Mouse (Mus musculus) brain, embryonic 14.5 days (tissue): ENCODE data around the gene Guca2b. TPM values are rescaled to one million over a fixed set of nuclear protein-coding genes. Genes with fewer than 3 reads are reported as not detected.

Source experiments
- DNase-seq: peaks from one replicate; pipeline ENCODE4 v3.0.0-alpha.2; 2011; ENCODE audit warnings: low read depth
- CTCF ChIP-seq: fragments of 200-500 bp; IDR thresholded peaks from 2 replicates; pipeline ENCODE4 v1.5.1; 2012; ENCODE audit warnings: inconsistent platforms, mild to moderate bottlenecking, moderate library complexity, borderline replicate concordance; ENCODE audit not compliant: insufficient read depth, insufficient read length; ENCODE audit errors: extremely low read depth
- POLR2A ChIP-seq: fragments of 200-500 bp; IDR thresholded peaks from 2 replicates; pipeline ENCODE4 v1.6.1; 2012; ENCODE audit warnings: mild to moderate bottlenecking, inconsistent platforms, borderline replicate concordance; ENCODE audit not compliant: poor library complexity, insufficient read depth, insufficient read length, severe bottlenecking; ENCODE audit errors: extremely low read depth
- polyA plus RNA-seq: library from polyadenylated mRNA; depleted of rRNA; stranded (reverse); fragments of >200 nt; gene quantifications from 2 replicates; pipeline ENCODE4 v1.2.3, GENCODE M21; 2012

The Guca2b gene
- polyA plus RNA-seq, 1 experiment: 2.5 TPM

DNA sequence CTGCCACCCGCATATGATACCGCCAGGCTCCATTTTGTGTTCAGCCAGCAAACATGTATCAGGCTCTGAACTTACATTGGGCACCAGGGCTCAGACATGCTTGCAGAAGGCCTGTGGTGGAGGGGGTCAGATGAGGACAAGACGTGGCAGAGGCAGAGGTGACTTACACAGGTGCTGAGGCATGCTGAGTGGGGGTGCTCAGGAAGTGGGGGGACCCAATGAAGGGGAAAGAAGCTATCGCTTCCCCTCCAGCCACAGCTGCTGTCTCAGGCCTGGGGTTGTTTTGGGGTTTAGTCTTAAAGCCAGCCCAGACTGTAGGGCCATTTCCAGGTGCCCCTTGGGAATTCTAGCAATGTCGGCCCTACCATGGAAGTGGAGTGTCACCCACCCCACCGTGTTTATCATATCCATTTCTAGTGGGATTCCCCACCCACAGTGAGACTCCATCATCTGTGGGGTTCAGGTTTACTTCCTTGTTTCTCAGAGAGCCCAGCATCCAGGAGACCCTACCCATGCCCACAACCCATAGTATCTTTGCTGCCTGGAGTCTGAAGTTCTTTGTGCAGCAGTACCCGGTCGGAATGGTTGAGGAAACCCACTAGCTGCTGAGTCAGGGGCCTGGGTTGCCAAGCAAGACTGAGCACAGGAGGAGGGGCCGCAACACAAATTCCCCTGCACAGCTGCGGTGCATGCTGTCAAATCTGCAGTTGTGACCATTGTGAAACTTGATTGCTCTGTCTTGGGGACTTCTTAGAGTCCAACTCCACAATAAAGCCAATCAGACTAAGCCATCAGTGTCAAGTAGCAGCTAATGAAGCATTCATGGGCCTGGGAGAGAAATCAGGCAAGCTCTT is 10.8 kb upstream of the Guca2b start:
- DNase-seq: peak; percentile 88
- TF ChIP-seq POLR2A (no peak), CTCF (no peak)

DNA sequence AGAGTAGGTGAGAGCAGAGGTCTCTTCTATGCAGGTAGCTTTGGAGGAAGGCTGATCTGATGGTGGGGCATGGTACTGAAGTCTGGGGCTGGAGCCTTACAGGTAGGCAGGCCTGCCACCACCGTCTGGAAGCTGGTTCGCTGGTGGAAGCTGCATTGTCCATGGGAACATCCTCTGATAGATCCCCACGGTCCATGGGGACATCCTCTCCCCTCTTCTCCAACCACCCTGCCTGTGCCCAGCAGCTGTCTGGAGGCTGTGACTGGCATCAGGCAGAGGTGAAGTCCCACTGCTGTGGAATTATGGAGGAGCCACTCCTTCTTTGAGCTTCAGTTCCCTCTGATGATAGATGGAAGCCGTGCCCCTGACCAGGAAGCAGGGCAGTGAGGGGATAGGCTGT is 9.8 kb upstream of the Guca2b start:
- no peak for TF ChIP-seq CTCF
- TF ChIP-seq POLR2A: no peak
- no peak for DNase-seq

DNA sequence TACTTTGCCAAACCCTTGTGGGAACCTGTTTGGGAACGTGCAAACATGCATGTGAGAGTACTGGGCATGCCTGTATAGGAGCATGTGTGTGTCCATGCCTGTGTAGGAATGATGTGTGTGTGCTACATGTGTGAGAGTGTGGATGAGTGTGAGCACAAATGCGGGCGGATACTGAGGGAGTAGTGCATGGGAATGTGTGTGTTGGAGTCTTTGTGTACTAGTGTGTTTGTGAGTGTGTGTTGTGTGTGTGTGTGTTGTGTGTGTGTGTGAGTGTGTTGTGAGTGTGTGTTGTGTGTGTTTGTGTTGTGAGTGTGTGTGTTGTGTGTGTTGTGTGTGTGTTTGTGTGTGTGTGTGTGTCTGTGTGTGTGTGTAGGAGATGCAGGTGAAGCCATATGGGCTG is 9.4 kb upstream of the Guca2b start:
- DNase-seq: no peak
- TF ChIP-seq CTCF (no peak), POLR2A (no peak)

DNA sequence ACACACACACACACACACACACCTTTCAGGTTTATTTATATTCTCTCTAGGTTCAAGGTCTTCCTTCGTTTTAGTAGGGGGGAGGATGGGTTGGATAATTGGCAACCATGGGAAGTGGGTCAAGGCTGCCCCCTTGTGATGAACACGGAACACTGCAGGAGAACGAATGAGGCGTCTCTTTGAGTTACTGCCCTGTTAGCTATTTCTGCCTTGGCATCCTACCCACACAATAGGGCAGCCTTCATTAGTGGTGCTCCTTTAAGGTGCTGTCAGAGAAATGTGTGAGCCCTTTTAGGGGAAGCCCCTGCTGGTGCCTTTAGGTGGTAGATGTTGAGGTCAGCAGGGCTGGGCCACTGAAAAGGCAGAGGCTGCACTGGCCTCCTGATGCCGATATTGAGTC is 8.7 kb upstream of the Guca2b start:
- DNase-seq: peak; percentile 65

DNA sequence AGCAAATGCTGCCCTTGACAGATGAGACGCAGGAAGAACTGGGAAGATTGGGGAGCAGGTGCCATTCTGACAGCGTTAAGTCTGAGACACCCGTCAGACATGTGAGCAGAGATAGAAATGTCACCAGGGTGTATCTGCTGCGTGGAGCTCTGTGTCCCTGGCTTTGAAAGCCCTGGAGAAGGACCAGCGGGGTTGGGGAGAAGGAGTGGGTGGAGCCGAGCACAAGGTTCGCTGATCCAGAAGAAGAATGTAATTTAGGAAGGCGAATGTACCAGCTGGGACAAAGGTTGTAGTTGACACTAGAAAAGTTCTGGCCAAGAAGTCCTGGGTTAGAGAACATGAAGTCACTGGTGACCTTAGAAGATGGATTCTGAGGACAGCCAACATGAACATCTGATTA is 7.4 kb upstream of the Guca2b start:
- TF ChIP-seq CTCF: no peak
- no peak for TF ChIP-seq POLR2A
- DNase-seq: no peak

More for the DNA sequence above, 8.7 kb upstream of the Guca2b start:
- no peak for TF ChIP-seq POLR2A
- TF ChIP-seq CTCF: peak; percentile 84

DNA sequence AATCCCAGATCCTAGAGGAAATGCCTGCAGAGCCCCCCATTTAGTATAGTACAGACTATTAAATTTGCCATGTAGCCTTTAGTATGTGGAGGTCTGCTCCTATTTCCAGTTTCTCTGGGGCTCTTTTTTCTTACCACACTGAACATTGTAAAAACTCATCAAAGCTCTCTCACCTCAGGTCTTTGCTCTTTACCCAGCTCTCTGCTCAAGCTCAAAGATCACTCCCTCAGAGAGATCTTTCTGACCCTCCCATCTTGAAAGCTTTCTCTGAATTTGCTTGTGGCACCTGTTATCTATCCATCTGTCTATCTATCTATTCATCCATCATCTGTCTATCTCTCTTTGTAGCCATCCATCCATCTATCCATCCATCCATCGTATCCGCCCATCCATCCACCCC is 6.4 kb upstream of the Guca2b start:
- DNase-seq: no peak
- TF ChIP-seq CTCF: no peak
- no peak for TF ChIP-seq POLR2A

DNA sequence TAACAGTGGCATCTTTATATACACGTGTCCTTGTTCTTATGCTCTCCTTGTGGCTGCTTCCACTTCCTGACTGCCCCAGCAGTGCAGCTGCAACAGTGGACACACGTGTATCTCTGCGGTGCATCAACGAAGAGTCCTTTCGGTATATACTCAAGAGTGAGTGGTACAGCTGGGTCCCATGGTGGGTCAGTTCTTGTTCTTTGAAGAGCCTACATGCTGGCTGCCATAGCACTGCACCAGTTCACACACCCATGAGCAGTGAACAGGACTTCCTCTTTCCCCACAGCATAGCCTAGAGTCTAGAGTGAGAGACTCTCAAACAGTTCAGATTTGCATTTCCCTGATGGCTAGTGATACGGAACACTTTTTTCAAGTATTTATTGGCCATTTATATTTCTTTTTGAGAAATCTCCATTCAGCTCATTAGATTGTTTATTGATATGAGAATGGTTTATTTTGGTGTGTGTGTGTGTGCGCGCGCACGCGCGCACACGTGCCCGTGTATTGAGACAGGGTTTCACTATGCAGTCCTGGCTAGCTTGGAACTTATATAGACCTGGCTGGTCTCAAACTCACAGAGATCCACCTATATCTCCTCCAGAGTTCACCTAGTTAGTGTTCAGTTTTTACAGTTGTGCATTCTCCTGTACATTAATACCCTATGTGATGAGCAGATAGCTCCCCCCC is 4.8 kb upstream of the Guca2b start:
- TF ChIP-seq CTCF: no peak
- TF ChIP-seq POLR2A: no peak

DNA sequence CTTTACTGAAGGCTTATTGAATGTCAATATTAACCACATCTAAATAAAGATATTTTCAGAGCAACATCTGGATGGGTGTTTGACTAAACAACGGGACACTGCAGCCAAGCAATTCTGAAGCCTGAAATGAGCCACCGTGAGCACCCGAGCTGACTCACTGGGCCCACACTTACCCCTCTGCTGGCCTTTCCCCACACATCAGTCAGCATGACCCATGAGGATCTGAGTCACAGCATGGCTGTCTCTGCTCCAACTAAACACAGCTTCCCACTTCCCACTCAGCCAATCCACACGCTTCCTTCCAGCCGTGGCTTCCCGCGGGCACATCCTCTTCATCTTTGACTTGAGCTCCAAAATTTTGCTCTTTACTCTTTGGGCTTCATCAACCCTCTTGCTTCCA is 4.2 kb upstream of the Guca2b start:
- DNase-seq: no peak
- TF ChIP-seq CTCF: no peak
- TF ChIP-seq POLR2A: no peak

More for the DNA sequence above, 4.8 kb upstream of the Guca2b start:
- DNase-seq: no peak

DNA sequence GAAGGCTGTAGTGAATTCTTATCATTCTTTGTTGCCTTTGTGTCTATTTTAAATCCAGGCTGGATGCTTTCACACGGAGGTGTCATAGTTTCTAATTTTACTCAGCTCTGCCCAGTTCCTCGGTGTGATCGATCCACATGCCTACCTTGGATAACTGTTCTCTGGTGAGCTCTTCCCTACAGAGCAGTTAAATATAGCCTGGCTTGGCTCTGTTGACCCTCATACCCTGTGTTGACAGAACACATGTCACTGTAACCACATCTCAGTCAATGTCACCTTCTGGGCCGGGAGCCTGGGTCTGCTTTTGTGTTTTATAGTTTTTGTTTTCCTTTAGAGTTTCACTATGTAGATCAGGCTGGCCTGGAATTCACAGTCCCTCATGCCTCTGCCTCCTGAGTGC is 3.4 kb upstream of the Guca2b start:
- TF ChIP-seq CTCF: no peak
- TF ChIP-seq POLR2A: no peak
- no peak for DNase-seq

DNA sequence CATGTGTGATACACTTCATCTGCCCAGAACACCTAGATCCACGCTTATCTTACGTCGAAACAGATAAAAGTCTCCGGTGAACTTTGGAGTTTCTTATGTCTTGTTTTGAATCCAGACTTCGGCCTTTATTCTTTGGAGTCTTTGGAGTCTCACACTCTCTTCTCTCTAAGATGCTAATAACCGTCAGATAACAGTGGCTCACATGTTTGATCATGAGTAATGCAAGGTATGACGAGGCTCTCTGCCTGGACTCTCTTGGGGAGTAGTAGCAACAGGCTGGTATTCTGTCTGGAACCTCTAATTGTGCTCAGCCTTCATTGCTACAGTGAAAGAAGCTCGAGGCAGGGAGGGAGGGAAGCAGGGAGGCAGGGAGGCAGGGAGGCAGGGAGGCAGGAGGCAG is 1.3 kb upstream of the Guca2b start:
- TF ChIP-seq CTCF: no peak
- TF ChIP-seq POLR2A: no peak

DNA sequence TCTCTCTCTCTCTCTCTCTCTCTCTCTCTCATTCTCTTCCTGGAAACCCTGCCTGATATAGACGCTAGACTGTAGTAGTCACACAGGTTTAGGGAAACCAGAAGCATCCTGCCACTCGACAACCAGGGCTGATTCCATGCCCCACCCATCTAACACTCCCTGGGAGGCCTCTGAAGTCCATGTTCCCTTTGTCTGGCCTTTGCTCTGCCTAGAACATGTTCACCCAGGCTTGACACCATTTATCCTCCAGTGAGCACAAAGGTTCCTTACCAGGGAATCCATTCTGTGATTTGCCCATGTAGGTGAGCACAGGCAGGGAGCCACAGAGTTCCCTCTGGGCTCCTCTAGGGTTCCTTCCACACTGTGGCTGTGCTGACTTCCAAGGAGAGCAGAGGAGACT is 508 bp downstream of the Guca2b start:
- no peak for DNase-seq
- TF ChIP-seq POLR2A (no peak), CTCF (no peak)

More for the DNA sequence above, 1.3 kb upstream of the Guca2b start:
- DNase-seq: no peak

DNA sequence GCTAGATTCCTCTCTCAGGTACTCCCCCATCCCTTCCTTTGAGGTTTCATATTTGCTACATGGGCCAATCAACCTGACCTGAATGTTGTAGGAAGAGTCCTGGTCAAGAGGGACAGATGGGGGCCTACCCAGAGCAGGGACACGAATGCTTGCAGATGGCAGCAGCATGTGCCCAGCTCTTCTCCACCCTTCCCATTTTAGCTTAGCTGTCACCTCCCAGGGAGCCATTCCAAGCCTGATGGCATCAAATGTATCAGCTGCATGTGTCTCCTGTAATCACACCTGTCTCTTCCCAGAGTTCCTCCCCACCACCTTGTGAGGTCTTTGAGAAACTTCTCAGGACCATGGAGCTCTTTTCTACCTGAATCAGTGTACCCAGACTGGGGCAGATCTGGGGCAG is 1.7 kb downstream of the Guca2b start:
- DNase-seq: no peak
- TF ChIP-seq CTCF (no peak), POLR2A (no peak)

DNA sequence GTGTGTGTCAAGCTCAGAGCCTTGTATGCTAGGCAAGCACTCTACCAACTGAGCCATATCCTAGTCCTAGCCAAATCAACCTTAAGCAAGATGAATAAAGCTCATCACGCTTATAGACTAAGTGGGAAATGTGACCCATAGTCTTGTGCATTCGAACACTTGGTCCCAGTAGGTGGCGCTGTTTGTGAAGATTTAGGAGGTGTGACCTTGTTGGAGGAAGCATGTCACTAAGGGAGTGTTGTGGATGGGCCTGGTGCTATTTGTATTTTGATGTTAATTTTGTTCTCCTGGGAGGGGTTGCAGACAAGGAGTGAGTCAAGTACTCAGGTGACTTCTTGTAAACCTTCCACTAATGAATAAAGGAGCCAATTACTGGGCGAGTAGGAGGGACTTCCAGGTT is 16.1 kb downstream of the Guca2b start:
- DNase-seq: no peak
- no peak for TF ChIP-seq CTCF
